Mouse (Mus musculus): ENCODE results near the gene E130114P18Rik. TPM values are rescaled to one million over a fixed set of nuclear protein-coding genes. Genes with fewer than 3 reads are reported as not detected.

The E130114P18Rik gene
- polyA plus RNA-seq, 1 experiment from 2014 or later: 0.60 TPM

- no peaks in the 10 kb centered on the region for H3K36me3 ChIP-seq (ENCODE audit: control insufficient read depth, insufficient read depth, low read length)
- WGBS: under 1% methylated on average over 25 of the region's 77 CpGs
- H3K27me3 ChIP-seq (replicated peaks; ENCODE audit: control insufficient read depth, insufficient read depth, low read length): peaks cover 64% of the 10 kb centered on the region
- peak overlapping the region; percentile 86 for H3K4me2 ChIP-seq
- ATAC-seq (replicated peaks; ENCODE audit: low FRiP score): peak; percentile 18; the same call in 1 of the 2 replicates
- H3K27ac ChIP-seq (ENCODE audit: low read depth, low read length): peak overlapping the region; percentile 78
- peak; percentile 65 for DNase-seq (ENCODE audit: low spot score)
- H3K9me3 ChIP-seq (ENCODE audit: control insufficient read depth, low read length): no peaks in the 10 kb centered on the region
- peak overlapping the region; percentile 71 for H3K4me3 ChIP-seq (ENCODE audit: low read depth, low read length)
- peak overlapping the region; percentile 67 for H3K9ac ChIP-seq (ENCODE audit: low read depth, low read length)
- H3K4me1 ChIP-seq (replicated peaks; ENCODE audit: control insufficient read depth, insufficient read depth, low read length): peaks cover 10% of the 10 kb centered on the region
These were observed 685 bp downstream of the E130114P18Rik start for GRCm38 (mm10) chr4:97777081-97777705.

DNA sequence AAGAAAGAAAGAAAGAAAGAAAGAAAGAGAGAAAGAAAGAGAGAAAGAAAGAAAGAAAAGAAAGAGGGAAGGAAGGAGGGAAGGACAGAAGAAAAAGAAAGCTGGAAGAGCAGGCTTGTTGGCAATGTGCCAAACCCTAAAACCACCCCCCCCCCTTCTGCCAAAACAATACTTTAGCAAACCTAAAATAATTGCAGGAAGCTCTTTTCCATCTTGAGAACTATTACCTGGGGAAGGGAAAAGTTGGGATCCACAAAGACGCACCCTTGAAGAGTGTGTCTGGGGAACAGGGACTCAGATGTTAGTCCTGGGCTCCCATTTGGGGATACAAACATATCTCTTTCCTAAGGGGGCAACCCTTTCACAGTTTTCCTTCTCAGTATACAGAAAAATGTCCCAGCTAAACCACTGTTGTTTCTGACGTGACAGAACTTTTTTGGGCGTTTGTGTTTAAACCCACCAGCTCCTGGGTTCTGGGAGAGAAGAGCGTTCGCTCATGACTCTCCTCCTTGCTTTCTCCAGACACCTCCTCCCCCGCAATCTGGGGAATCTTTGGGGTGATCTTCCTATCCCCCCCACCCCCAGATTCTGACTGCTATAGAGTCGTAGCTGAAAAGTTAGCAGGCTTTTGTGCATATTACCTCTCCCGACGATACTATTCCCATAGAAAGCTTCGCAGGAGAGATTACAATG, 1.3 kb downstream of the E130114P18Rik start:
- no peaks in the 10 kb centered on the region for H3K9me3 ChIP-seq (ENCODE audit: control insufficient read depth, low read length)
- no peaks in the 10 kb centered on the region for H3K36me3 ChIP-seq (ENCODE audit: control insufficient read depth, insufficient read depth, low read length)
- H3K4me2 ChIP-seq: peak overlapping the region; percentile 86
- H3K4me3 ChIP-seq (ENCODE audit: low read depth, low read length): peak overlapping the region; percentile 71
- H3K9ac ChIP-seq (ENCODE audit: low read depth, low read length): peak overlapping the region; percentile 67; the same call in 1 of the 2 replicates
- ATAC-seq (replicated peaks; ENCODE audit: low FRiP score) (no peak), DNase-seq (ENCODE audit: low spot score) (no peak)
- 1% methylated on average over 10 of the region's 10 CpGs for WGBS
- H3K4me1 ChIP-seq (replicated peaks; ENCODE audit: control insufficient read depth, insufficient read depth, low read length): peaks cover 10% of the 10 kb centered on the region
- peak overlapping the region; percentile 78; the same call in 1 of the 2 replicates for H3K27ac ChIP-seq (ENCODE audit: low read depth, low read length)
- peaks cover 64% of the 10 kb centered on the region for H3K27me3 ChIP-seq (replicated peaks; ENCODE audit: control insufficient read depth, insufficient read depth, low read length)

- Histone ChIP-seq H3K27me3 (replicated peaks; ENCODE audit: control insufficient read depth, insufficient read depth, low read length) (peaks cover 63% of the 10 kb centered on the region), H3K4me2 (peak overlapping the region; percentile 86), H3K9me3 (ENCODE audit: control insufficient read depth, low read length) (no peaks in the 10 kb centered on the region), H3K27ac (ENCODE audit: low read depth, low read length) (no peak overlapping the region), H3K4me3 (ENCODE audit: low read depth, low read length) (peak overlapping the region; percentile 22), H3K4me1 (replicated peaks; ENCODE audit: control insufficient read depth, insufficient read depth, low read length) (peaks cover 10% of the 10 kb centered on the region), H3K9ac (ENCODE audit: low read depth, low read length) (no peak overlapping the region), H3K36me3 (ENCODE audit: control insufficient read depth, insufficient read depth, low read length) (no peaks in the 10 kb centered on the region)
- DNase-seq (ENCODE audit: low spot score) (no peak), ATAC-seq (replicated peaks; ENCODE audit: low FRiP score) (no peak)
- WGBS: 1% methylated on average over 20 of the region's 20 CpGs
These were observed 2.2 kb downstream of the E130114P18Rik start for GRCm38 (mm10) chr4:97775494-97776265.

GRCm38 (mm10) chr4:97775059-97775458, 2.8 kb downstream of the E130114P18Rik start:
- no peaks in the 10 kb centered on the region for H3K9me3 ChIP-seq (ENCODE audit: control insufficient read depth, low read length)
- H3K27me3 ChIP-seq (replicated peaks; ENCODE audit: control insufficient read depth, insufficient read depth, low read length): peaks cover 61% of the 10 kb centered on the region
- H3K4me1 ChIP-seq (replicated peaks; ENCODE audit: control insufficient read depth, insufficient read depth, low read length): peaks cover 10% of the 10 kb centered on the region
- no peaks in the 10 kb centered on the region for H3K36me3 ChIP-seq (ENCODE audit: control insufficient read depth, insufficient read depth, low read length)
- H3K4me3 ChIP-seq (ENCODE audit: low read depth, low read length): peak overlapping the region; percentile 22
- ATAC-seq (replicated peaks; ENCODE audit: low FRiP score) (no peak), DNase-seq (ENCODE audit: low spot score) (peak; percentile 62)
- H3K4me2 ChIP-seq: peak overlapping the region; percentile 86
- WGBS: under 1% methylated on average over 13 of the region's 13 CpGs
- no peak overlapping the region for H3K9ac ChIP-seq (ENCODE audit: low read depth, low read length)
- peak overlapping the region; percentile 62; the same call in 1 of the 2 replicates for H3K27ac ChIP-seq (ENCODE audit: low read depth, low read length)

DNA sequence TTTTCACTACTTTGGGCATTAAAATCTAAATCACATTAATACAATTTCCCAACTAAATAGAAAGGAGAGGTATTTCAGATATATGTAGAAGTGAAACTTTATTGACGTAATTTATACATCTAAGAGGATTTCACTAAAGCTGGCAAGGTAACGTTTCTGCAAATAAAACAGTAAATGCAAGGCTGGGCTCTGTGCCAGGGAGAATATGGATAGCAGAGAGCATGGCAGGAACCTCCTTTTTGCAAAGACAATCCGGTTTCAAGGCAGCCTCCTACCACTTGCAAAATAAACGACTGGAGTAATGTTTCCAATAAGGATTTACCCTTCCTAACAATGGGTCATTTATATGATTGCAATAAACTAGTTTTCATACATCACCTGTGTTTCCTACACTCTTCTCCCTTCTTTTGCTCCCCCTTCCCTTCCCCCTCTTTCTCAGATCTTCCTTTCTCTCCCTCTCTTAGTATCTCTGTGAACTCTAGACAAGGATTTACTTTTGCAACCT, 3.4 kb downstream of the E130114P18Rik start:
- H3K9ac ChIP-seq (ENCODE audit: low read depth, low read length): no peak overlapping the region
- H3K36me3 ChIP-seq (ENCODE audit: control insufficient read depth, insufficient read depth, low read length): no peaks in the 10 kb centered on the region
- H3K27me3 ChIP-seq (replicated peaks; ENCODE audit: control insufficient read depth, insufficient read depth, low read length): peaks cover 58% of the 10 kb centered on the region
- H3K4me2 ChIP-seq: peak overlapping the region; percentile 86; the same call in 1 of the 2 replicates
- H3K4me3 ChIP-seq (ENCODE audit: low read depth, low read length): no peak overlapping the region
- DNase-seq (ENCODE audit: low spot score) (no peak), ATAC-seq (replicated peaks; ENCODE audit: low FRiP score) (no peak)
- peaks cover 10% of the 10 kb centered on the region for H3K4me1 ChIP-seq (replicated peaks; ENCODE audit: control insufficient read depth, insufficient read depth, low read length)
- H3K9me3 ChIP-seq (ENCODE audit: control insufficient read depth, low read length): no peaks in the 10 kb centered on the region
- 31% methylated on average over 4 of the region's 4 CpGs for WGBS
- H3K27ac ChIP-seq (ENCODE audit: low read depth, low read length): peak overlapping the region; percentile 62

- H3K27ac ChIP-seq (ENCODE audit: low read depth, low read length): peak overlapping the region; percentile 21; the same call in 1 of the 2 replicates
- peak overlapping the region; percentile 89; the same call in 1 of the 2 replicates for H3K4me2 ChIP-seq
- no peaks in the 10 kb centered on the region for H3K36me3 ChIP-seq (ENCODE audit: control insufficient read depth, insufficient read depth, low read length)
- no peaks in the 10 kb centered on the region for H3K9me3 ChIP-seq (ENCODE audit: control insufficient read depth, low read length)
- ATAC-seq (replicated peaks; ENCODE audit: low FRiP score): no peak
- H3K4me1 ChIP-seq (replicated peaks; ENCODE audit: control insufficient read depth, insufficient read depth, low read length): peaks cover 10% of the 10 kb centered on the region
- peak overlapping the region; percentile 60; the same call in 1 of the 2 replicates for H3K4me3 ChIP-seq (ENCODE audit: low read depth, low read length)
- no peak overlapping the region for H3K9ac ChIP-seq (ENCODE audit: low read depth, low read length)
- H3K27me3 ChIP-seq (replicated peaks; ENCODE audit: control insufficient read depth, insufficient read depth, low read length): peaks cover 51% of the 10 kb centered on the region
- 74% methylated on average over 2 of the region's 2 CpGs for WGBS
- DNase-seq (ENCODE audit: low spot score): no peak
These were observed 4.1 kb downstream of the E130114P18Rik start for GRCm38 (mm10) chr4:97773791-97774190.

GRCm38 (mm10) chr4:97773110-97773593, 4.7 kb downstream of the E130114P18Rik start:
- H3K4me2 ChIP-seq: peak overlapping the region; percentile 89
- WGBS: 2% methylated on average over 14 of the region's 14 CpGs
- H3K36me3 ChIP-seq (ENCODE audit: control insufficient read depth, insufficient read depth, low read length): no peaks in the 10 kb centered on the region
- no peak overlapping the region for H3K9ac ChIP-seq (ENCODE audit: low read depth, low read length)
- peaks cover 10% of the 10 kb centered on the region for H3K4me1 ChIP-seq (replicated peaks; ENCODE audit: control insufficient read depth, insufficient read depth, low read length)
- DNase-seq (ENCODE audit: low spot score) (peak; percentile 72), ATAC-seq (replicated peaks; ENCODE audit: low FRiP score) (peak; percentile 81)
- peaks cover 45% of the 10 kb centered on the region for H3K27me3 ChIP-seq (replicated peaks; ENCODE audit: control insufficient read depth, insufficient read depth, low read length)
- peak overlapping the region; percentile 21; the same call in 1 of the 2 replicates for H3K27ac ChIP-seq (ENCODE audit: low read depth, low read length)
- peak overlapping the region; percentile 60 for H3K4me3 ChIP-seq (ENCODE audit: low read depth, low read length)
- no peaks in the 10 kb centered on the region for H3K9me3 ChIP-seq (ENCODE audit: control insufficient read depth, low read length)

GRCm38 (mm10) chr4:97772641-97773040, 5.2 kb downstream of the E130114P18Rik start, which contains the start of gene Nfia:
Gene Nfia (plus strand): TSS chr4:97772734.
- H3K4me3 ChIP-seq (ENCODE audit: low read depth, low read length): peak within 1 kb of the TSS; percentile 60
- WGBS: under 1% methylated on average over 9 of the region's 9 CpGs
- no peak for ATAC-seq (replicated peaks; ENCODE audit: low FRiP score)
- H3K4me1 ChIP-seq (replicated peaks; ENCODE audit: control insufficient read depth, insufficient read depth, low read length): peaks cover 10% of the 10 kb centered on the region
- H3K9me3 ChIP-seq (ENCODE audit: control insufficient read depth, low read length): no peaks in the 10 kb centered on the region
- H3K27me3 ChIP-seq (replicated peaks; ENCODE audit: control insufficient read depth, insufficient read depth, low read length): peaks cover 40% of the 10 kb centered on the region
- H3K27ac ChIP-seq (ENCODE audit: low read depth, low read length): peak within 1 kb of the TSS; percentile 70
- no peaks in the 10 kb centered on the region for H3K36me3 ChIP-seq (ENCODE audit: control insufficient read depth, insufficient read depth, low read length)
- no peak for DNase-seq (ENCODE audit: low spot score)
- peak within 1 kb of the TSS; percentile 89 for H3K4me2 ChIP-seq
- H3K9ac ChIP-seq (ENCODE audit: low read depth, low read length): peak within 1 kb of the TSS; percentile 43
